ENCODE assay signal across 8 mouse cellular contexts in the genomic region with DNA sequence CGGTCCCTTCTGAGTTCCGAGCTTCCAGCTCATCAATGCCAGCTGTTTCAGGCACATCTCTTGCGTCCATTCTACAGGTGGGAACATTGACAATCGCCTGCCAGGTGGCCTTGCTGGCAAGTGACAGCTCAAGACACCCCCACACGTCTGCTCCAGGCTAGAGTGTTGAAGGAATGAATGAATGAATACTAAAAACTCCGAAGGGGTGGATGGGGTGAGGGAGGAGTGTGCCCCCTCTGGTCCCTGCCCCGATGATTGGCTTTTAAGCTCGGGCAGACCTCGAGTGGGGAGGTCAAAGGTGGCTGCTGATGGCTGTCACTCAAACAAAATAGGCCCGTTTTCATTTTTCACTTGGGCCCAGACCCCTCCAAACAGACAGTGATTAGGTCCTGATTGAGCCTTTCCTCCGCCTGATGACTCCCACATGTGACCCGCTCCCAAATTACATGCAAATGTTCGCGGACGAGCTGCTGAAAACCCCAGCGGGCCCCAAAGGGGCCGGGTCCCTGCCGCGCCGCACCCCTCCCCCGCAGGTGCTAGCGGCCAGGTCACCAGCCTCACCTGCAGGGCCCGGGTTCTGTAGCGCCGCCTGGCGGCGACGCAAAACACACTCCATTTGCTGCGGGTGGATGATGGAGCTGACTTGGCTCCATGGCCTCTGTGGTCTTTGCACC.
DNase-seq lines count a peak whose midpoint lies in the region; ATAC-seq and TF ChIP-seq lines count a peak whose summit lies in the region.

No protein-coding gene starts in this region.

- DNase-seq in adrenal gland, adult (ENCODE audit: inconsistent age in 2 of 2, low spot score in 1 of 2): peak; percentile 13 to 59
- DNase-seq in adrenal gland, adult 8-10 months: no peak
- DNase-seq in adrenal gland, postnatal 25 days: peak; percentile 35
- DNase-seq in hindbrain, postnatal 0 days (ENCODE audit: low spot score): peak; percentile 41
- DNase-seq in right cerebral cortex, postnatal 25 days: no peak

- H3K27me3 ChIP-seq in hindbrain, postnatal 0 days (ENCODE audit: insufficient read depth, low read length): peaks cover 42% of the 10 kb centered on the region
- peaks cover 86% of the 10 kb centered on the region for H3K27me3 ChIP-seq in liver, embryonic 12.5 days (replicated peaks)
- H3K27me3 ChIP-seq in neural tube, embryonic 12.5 days (replicated peaks): peaks cover 69% of the 10 kb centered on the region

- no peak overlapping the region for H3K4me3 ChIP-seq in embryonic fibroblast, embryonic 13.5 days (ENCODE audit: insufficient read depth, low read length)
- H3K4me3 ChIP-seq in hindbrain, postnatal 0 days (ENCODE audit: low read length): no peak overlapping the region
- H3K4me3 ChIP-seq in liver, embryonic 12.5 days: no peak overlapping the region
- H3K4me3 ChIP-seq in neural tube, embryonic 12.5 days: no peak overlapping the region

- no peaks in the 10 kb centered on the region for H3K36me3 ChIP-seq in hindbrain, postnatal 0 days (ENCODE audit: insufficient read depth, low read length)
- no peaks in the 10 kb centered on the region for H3K36me3 ChIP-seq in liver, embryonic 12.5 days
- H3K36me3 ChIP-seq in neural tube, embryonic 12.5 days: no peaks in the 10 kb centered on the region

- TF ChIP-seq CTCF in embryonic fibroblast, embryonic 13.5 days (IDR thresholded peaks at IDR 0.05; ENCODE audit: borderline replicate concordance, insufficient read depth, low read length): peak; percentile 25; the same call in 1 of the 2 replicates
- TF ChIP-seq CTCF in hindbrain, postnatal 0 days (IDR thresholded peaks at IDR 0.05; ENCODE audit: low read depth): peak; percentile 60

- no peak for ATAC-seq in hindbrain, postnatal 0 days
- no peak for ATAC-seq in liver, embryonic 12.5 days
- ATAC-seq in neural tube, embryonic 12.5 days (ENCODE audit: low FRiP score, low read depth): no peak

- peak overlapping the region; percentile 28; the same call in 1 of the 2 replicates for H3K4me2 ChIP-seq in hindbrain, postnatal 0 days (ENCODE audit: low read depth, low read length)
- peak overlapping the region; percentile 27; the same call in 1 of the 2 replicates for H3K4me2 ChIP-seq in liver, embryonic 12.5 days
- H3K4me2 ChIP-seq in neural tube, embryonic 12.5 days (replicated peaks): peak overlapping the region; percentile 61

- H3K9ac ChIP-seq in hindbrain, postnatal 0 days (replicated peaks; ENCODE audit: low read length): no peak overlapping the region
- no peak overlapping the region for H3K9ac ChIP-seq in liver, embryonic 12.5 days
- H3K9ac ChIP-seq in neural tube, embryonic 12.5 days: no peak overlapping the region

- H3K27ac ChIP-seq in embryonic fibroblast, embryonic 13.5 days (ENCODE audit: insufficient read depth, low read length): no peak overlapping the region
- H3K27ac ChIP-seq in hindbrain, postnatal 0 days: no peak overlapping the region
- no peak overlapping the region for H3K27ac ChIP-seq in liver, embryonic 12.5 days
- H3K27ac ChIP-seq in neural tube, embryonic 12.5 days: no peak overlapping the region

- TF ChIP-seq POLR2A in embryonic fibroblast, embryonic 13.5 days (IDR thresholded peaks at IDR 0.05; ENCODE audit: low read depth, low read length): no peak

- no peaks in the 10 kb centered on the region for H3K4me1 ChIP-seq in embryonic fibroblast, embryonic 13.5 days (ENCODE audit: control insufficient read depth, insufficient read depth, low read length)
- peaks cover 5% of the 10 kb centered on the region for H3K4me1 ChIP-seq in hindbrain, postnatal 0 days (ENCODE audit: insufficient read depth, low read length)
- peaks cover 18% of the 10 kb centered on the region for H3K4me1 ChIP-seq in liver, embryonic 12.5 days
- peaks cover 21% of the 10 kb centered on the region for H3K4me1 ChIP-seq in neural tube, embryonic 12.5 days

- no peaks in the 10 kb centered on the region for H3K9me3 ChIP-seq in hindbrain, postnatal 0 days (ENCODE audit: low read length)
- no peaks in the 10 kb centered on the region for H3K9me3 ChIP-seq in liver, embryonic 12.5 days (replicated peaks)
- H3K9me3 ChIP-seq in neural tube, embryonic 12.5 days: no peaks in the 10 kb centered on the region

- WGBS in hindbrain, postnatal 0 days: 3% methylated on average over 29 of the region's 29 CpGs
- 5% methylated on average over 29 of the region's 29 CpGs for WGBS in liver, embryonic 12.5 days (ENCODE audit: insufficient replicate concordance)
- 1% methylated on average over 29 of the region's 29 CpGs for WGBS in neural tube, embryonic 12.5 days

Comparison
In these comparisons a context has a peak if more than half of its experiments do, and no peak if none do; other contexts are left out.
1. DNase-seq: peak in adrenal gland, adult (2 of 2), adrenal gland, postnatal 25 days (single experiment) and hindbrain, postnatal 0 days (single experiment); none in adrenal gland, adult 8-10 months (single experiment) and right cerebral cortex, postnatal 25 days (single experiment).
2. Peak in every context shown above with its lines, with median percentiles within 50 percentile points of each other: H3K4me2 ChIP-seq.